Mouse (Mus musculus) gastrocnemius, postnatal 36 days (tissue): ENCODE measurements around the gene Zfp523. TPM values are rescaled to one million over a fixed set of nuclear protein-coding genes. Genes with fewer than 3 reads are reported as not detected.
"Not testable (repeated sequence)": the region's sequence is repeated elsewhere in the genome, so short reads cannot be mapped to it uniquely, and the experiment has no call there.

ENCODE experiments used
- DNase-seq, 2 experiments: peaks; one replicate each; pipeline ENCODE4 v3.0.0; 2022
- intact Hi-C: fragments of 180-260 bp; cut with DNase I; formaldehyde crosslinking; loops from one replicate; pipeline ENCODE4 v1.15.1; 2025
- total RNA-seq, 2 experiments: library from RNA; stranded (reverse); gene quantifications; 2 replicates each; pipeline ENCODE4 v1.2.3; 2021

Zfp523 gene
- total RNA-seq, 2 experiments from 2014 or later: 12.4 to 16.7 TPM

- intact Hi-C loops: loop anchor here (5.0 kb wide), 1 partner anchor 160 kb away; the partner anchor contains the start of gene Tulp1
- peak; percentile 70 to 76 for DNase-seq
Observed at GRCm38 (mm10) chr17:28207591-28208313, 30.8 kb downstream of the Zfp523 start, which contains the start of gene Def6. Def6 (plus strand) TSS chr17:28207778.

DNA sequence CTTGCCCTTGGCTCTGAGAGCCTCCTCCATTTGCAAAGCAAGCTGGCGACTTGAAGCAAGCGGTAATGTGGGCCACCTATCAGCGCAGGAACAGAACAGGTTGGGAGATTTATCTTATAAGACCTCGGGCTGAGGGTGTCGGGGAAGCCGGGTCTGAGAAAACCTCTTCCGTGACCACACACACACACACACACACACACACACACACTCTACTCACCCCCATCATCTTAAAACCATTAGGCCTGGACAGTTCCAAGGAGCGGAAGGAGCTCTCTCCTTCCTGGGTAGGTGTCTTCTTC lies 31.3 kb downstream of the Zfp523 start:
- intact Hi-C loops: loop anchor here (5.0 kb wide), 1 partner anchor 159 kb away; the partner anchor contains the start of gene Tulp1
- DNase-seq: no peak

GRCm38 (mm10) chr17:28209457-28210110 lies 32.7 kb downstream of the Zfp523 start:
- intact Hi-C loops: loop anchor here (5.0 kb wide), 1 partner anchor 158 kb away; the partner anchor contains the start of gene Tulp1
- no peak for DNase-seq

GRCm38 (mm10) chr17:28211921-28212341 lies 35.0 kb downstream of the Zfp523 start:
- no peak for DNase-seq
- intact Hi-C loops: no loop called here

DNA sequence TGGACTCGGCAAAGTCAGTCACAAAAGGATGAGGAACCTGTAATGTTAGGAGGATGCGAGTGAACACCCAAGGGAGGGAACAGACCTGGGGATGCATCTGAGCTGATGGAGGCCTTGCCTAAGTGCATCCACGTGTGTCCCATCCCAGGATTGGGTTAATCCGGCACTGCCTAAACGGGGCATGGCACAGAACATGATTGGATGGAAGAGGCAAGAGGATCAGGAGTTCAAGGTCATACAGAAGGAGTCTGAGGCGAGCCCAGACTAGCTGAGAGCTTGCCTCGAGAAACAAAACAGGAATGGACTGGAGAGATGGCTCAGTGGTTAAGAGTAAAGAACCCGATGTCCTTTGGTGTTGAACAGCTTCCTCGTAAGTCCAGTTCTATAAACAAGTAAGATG lies 35.5 kb downstream of the Zfp523 start:
- DNase-seq: no peak
- intact Hi-C loops: no loop called here

DNA sequence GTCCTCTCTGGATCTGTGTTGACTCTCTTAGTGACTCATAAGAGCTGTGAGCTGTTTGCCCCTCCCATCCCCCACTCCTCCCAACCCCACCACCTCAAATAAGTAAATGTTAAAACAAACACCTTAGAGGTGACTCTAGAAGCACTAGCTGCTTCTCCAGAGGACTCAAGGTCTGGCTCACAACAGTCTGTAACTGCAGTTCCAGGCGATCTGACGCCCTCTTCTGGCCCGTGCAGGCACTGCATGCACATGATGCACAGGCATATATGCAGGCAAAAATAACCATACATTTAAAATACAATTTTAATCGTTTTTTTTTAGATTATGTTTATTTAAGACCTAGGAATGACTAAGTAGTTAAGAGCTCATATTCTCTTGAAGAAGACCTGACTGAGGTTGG lies 36.3 kb downstream of the Zfp523 start:
- no peak for DNase-seq
- intact Hi-C loops: no loop called here

DNA sequence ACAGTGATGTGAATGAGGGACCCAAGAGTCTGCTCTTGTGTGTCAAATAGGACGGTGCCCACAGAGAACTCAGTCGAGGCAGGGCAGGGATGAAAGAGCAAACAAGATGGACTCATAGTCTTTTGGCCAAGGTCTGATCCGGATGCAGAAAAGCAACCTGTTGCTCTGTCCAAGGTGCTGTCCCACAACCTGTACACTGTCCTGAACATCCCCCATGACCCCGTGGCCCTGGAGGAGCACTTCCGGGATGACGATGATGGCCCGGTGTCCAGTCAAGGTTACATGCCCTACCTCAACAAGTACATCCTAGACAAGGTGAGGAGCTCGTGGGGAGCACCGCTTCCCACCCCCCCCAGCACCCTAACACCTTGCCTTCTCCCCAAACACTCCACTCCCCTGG lies 39.9 kb downstream of the Zfp523 start:
- intact Hi-C loops: no loop called here
- no peak for DNase-seq

GRCm38 (mm10) chr17:28217721-28218649 lies 41.1 kb downstream of the Zfp523 start:
- intact Hi-C loops: no loop called here
- peak in 1 of 2 experiments; percentile 7 for DNase-seq

DNA sequence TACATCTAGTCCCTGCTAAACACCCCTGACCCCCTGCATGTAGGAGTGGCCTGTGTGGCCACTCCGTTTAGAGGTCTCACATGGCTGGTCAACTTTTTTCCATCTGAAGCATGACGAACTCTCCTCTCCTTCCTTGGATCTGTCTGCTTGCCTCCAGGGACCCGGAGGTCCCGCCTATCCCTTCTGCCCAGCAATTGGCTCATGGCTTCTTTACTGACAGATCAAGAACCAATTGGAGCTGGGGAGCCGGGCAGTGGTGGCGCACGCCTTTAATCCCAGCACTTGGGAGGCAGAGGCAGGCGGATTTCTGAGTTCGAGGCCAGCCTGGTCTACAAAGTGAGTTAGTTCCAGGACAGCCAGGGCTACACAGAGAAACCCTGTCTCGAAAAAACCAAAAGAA lies 45.5 kb downstream of the Zfp523 start:
- DNase-seq, intact Hi-C loops: not testable (repeated sequence)

GRCm38 (mm10) chr17:28223561-28224391 lies 46.8 kb downstream of the Zfp523 start:
- peak; percentile 87 to 92 for DNase-seq
- intact Hi-C loops: no loop called here

DNA sequence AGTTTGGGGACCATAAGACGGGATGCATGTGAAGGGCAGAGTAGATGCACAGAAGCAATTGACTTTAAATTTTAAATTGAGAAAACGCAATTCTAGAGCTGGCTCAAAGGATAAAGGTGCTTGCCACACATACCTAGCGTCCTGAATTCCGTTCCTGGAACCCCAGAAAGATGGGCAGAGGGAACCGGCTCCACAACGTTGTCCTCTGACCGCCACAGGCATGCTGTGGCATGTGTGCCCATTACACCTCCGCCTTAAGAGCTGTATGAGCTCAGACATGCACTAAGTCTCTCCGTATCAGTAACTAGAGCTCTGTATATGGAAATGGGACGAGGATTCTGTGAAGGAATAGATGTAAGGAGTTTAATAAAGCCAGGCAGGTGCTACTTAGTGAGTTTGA lies 47.7 kb downstream of the Zfp523 start:
- intact Hi-C loops: loop anchor here (5.0 kb wide), 1 partner anchor 143 kb away; the partner anchor contains the start of gene Tulp1
- DNase-seq: no peak

- peak; percentile 82 to 88 for DNase-seq
- intact Hi-C loops: loop anchor here (1.0 to 5.0 kb wide), 2 partner anchors 82 to 141 kb away; partner anchors contain the start of gene Tulp1
Observed at GRCm38 (mm10) chr17:28226014-28226413, 49.1 kb downstream of the Zfp523 start.

DNA sequence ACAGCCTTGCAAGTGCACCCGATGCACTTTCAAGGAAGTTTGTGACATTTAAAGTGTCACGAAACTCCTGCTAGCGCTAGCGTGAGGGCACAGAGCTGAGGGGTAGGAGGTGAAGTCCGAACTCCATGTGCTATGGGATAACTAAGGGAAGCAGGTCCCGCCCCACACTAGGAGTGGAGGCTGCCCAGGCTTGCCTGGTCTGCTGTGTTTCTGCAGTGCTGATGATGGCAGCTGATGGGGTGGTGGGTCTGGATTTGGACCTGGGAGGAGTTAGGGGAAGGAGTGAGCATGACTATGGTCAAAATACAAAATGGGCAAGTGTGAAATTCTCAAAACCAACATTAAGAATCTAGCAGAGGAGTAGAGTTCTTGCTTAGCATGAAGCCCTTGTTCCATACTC lies 53.6 kb downstream of the Zfp523 start:
- no peak for DNase-seq
- intact Hi-C loops: no loop called here

- intact Hi-C loops: no loop called here
Observed at GRCm38 (mm10) chr17:28231026-28231736, 54.3 kb downstream of the Zfp523 start.

GRCm38 (mm10) chr17:28232475-28233060 lies 55.6 kb downstream of the Zfp523 start, which contains the start of gene Ppard:
Ppard (plus strand) TSS chr17:28232700.
- peak; percentile 97 to 99 for DNase-seq
- intact Hi-C loops: no loop called here

More at GRCm38 (mm10) chr17:28231026-28231736, 54.3 kb downstream of the Zfp523 start:
- DNase-seq: no peak

DNA sequence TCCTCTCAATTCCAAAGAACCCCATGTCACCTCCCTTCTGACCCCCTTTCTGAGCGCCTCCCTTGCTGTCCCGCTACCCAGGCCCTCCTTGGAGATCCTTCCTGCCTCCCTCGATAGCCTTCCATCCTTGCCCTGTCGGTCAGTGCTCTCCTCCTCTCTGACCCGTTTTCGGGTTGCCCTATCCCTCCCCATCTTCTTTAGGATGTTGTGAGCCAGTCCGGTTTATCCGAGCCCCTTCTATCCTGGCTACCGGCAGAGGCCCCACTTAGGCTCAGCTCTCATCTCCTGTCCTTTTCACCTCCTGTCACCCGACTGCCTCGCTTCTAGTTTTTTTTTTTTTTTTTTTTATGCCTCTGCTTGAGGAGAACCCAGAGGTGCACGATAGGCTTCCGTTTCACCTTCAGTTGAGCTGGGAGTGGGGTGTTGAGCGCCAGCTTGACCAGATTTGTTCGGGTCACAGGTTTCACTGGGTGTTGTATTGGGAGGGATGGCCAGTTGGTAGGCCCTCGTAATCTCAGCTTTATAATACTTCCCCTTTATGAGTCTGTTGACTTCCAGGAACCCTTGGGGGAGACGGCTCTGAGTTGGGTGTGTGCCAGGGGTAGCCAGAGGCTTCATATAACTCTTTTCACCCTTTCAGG lies 56.3 kb downstream of the Zfp523 start:
- intact Hi-C loops: no loop called here
- peak in 1 of 2 experiments; percentile 47 for DNase-seq

- intact Hi-C loops: no loop called here
- DNase-seq: no peak
Observed at GRCm38 (mm10) chr17:28234641-28235040, 57.7 kb downstream of the Zfp523 start.

GRCm38 (mm10) chr17:28235982-28236635 lies 59.2 kb downstream of the Zfp523 start:
- DNase-seq: peak; percentile 54 to 65
- intact Hi-C loops: no loop called here
